Mouse (Mus musculus) liver, postnatal 0 days (tissue): Measurements from ENCODE around the gene Col4a1. TPM values are rescaled to one million over a fixed set of nuclear protein-coding genes. Genes with fewer than 3 reads are reported as not detected.

Experiments used
- ATAC-seq: fragments of 200-750 bp; cut with Nextera tagmentation; 2 replicates; pipeline ENCODE4 v1.8.0; 2017; ENCODE audit warnings: mild to moderate bottlenecking, moderate library complexity
- DNase-seq: peaks from one replicate; pipeline ENCODE4 v3.0.0-alpha.2; 2016
- H3K27ac ChIP-seq: fragments of 300-500 bp; sonication (generic); 2 replicates; pipeline ENCODE4 v1.5.1; 2014; ENCODE audit warnings: antibody characterized with exemption, moderate library complexity, mild to moderate bottlenecking, low read depth
- H3K27me3 ChIP-seq: fragments of 300-500 bp; sonication (generic); 2 replicates; pipeline ENCODE4 v1.6.1; 2014; ENCODE audit warnings: low read length, control low read depth, mixed read lengths; ENCODE audit not compliant: insufficient read depth
- H3K36me3 ChIP-seq: fragments of 300-500 bp; sonication (generic); replicated peaks from 2 replicates; pipeline ENCODE4 v1.6.1; 2014; ENCODE audit warnings: mild to moderate bottlenecking, control low read depth, low read length, moderate library complexity, mixed read lengths; ENCODE audit not compliant: insufficient read depth
- H3K4me1 ChIP-seq: fragments of 300-500 bp; sonication (generic); 2 replicates; pipeline ENCODE4 v1.6.1; 2014; ENCODE audit warnings: antibody characterized with exemption, mild to moderate bottlenecking, control low read depth; ENCODE audit not compliant: insufficient read depth
- H3K4me2 ChIP-seq: fragments of 300-500 bp; sonication (generic); 2 replicates; pipeline ENCODE4 v1.6.1; 2014; ENCODE audit warnings: low read depth, mild to moderate bottlenecking, low read length, moderate library complexity, mixed read lengths
- H3K4me3 ChIP-seq: fragments of 300-500 bp; sonication (generic); 2 replicates; pipeline ENCODE4 v1.5.1; 2014; ENCODE audit warnings: low read depth, low read length
- H3K9ac ChIP-seq: fragments of 300-500 bp; sonication (generic); replicated peaks from 2 replicates; pipeline ENCODE4 v1.6.1; 2014; ENCODE audit warnings: mild to moderate bottlenecking, moderate library complexity
- H3K9me3 ChIP-seq: fragments of 300-500 bp; sonication (generic); 2 replicates; pipeline ENCODE4 v1.6.1; 2016; ENCODE audit warnings: mild to moderate bottlenecking, control low read depth, low read length, mixed read lengths
- CTCF ChIP-seq: sonication (generic); IDR thresholded peaks from 2 replicates; pipeline ENCODE4 v1.5.1; 2016; ENCODE audit warnings: antibody characterized with exemption, low read depth
- EP300 ChIP-seq: IDR thresholded peaks from 2 replicates; pipeline ENCODE4 v1.6.1; 2016; ENCODE audit warnings: antibody characterized with exemption, low read depth, mild to moderate bottlenecking
- WGBS: fragments of 180-500 bp; shearing (Covaris S2); extraction: QIAGEN DNeasy Blood & Tissue Kit; methylation state at CpG from one replicate; pipeline ENCODE4 v1.1.7; 2014; ENCODE audit not compliant: insufficient replicate concordance; 5-methylcytosine and 5-hydroxymethylcytosine counted together
- polyA plus RNA-seq: library from polyadenylated mRNA; unstranded; fragments of >200 nt; fragmentation: Nextera tagmentation; extraction: Ambion mirVana; gene quantifications from 2 replicates; pipeline ENCODE4 v1.2.1, GENCODE M21; 2015

Col4a1 gene
- polyA plus RNA-seq, 1 experiment from 2014 or later = 22.6 TPM

GRCm38 (mm10) chr8:11192719-11193324 lies 119.8 kb downstream of the Col4a1 start:
- H3K9ac ChIP-seq = no peak overlapping the region
- no peak overlapping the region for H3K4me2 ChIP-seq
- peaks cover 4% of the 10 kb centered on the region for H3K4me1 ChIP-seq
- no peak overlapping the region for H3K27ac ChIP-seq
- no peaks in the 10 kb centered on the region for H3K36me3 ChIP-seq
- TF ChIP-seq CTCF = no peak
- no peak for TF ChIP-seq EP300
- ATAC-seq (no peak), DNase-seq (no peak)
- H3K27me3 ChIP-seq = peaks cover 12% of the 10 kb centered on the region
- no peaks in the 10 kb centered on the region for H3K9me3 ChIP-seq
- 51% methylated on average over 12 of the region's 12 CpGs for WGBS
- H3K4me3 ChIP-seq = no peak overlapping the region

GRCm38 (mm10) chr8:11187581-11188271 lies 124.9 kb downstream of the Col4a1 start:
- Histone ChIP-seq H3K36me3 (no peaks in the 10 kb centered on the region), H3K4me1 (peaks cover 9% of the 10 kb centered on the region), H3K27me3 (peaks cover 15% of the 10 kb centered on the region), H3K4me2 (peak overlapping the region; percentile 57), H3K4me3 (peak overlapping the region; percentile 19), H3K9me3 (no peaks in the 10 kb centered on the region), H3K9ac (no peak overlapping the region), H3K27ac (no peak overlapping the region)
- 0 out of 2 replicates have a peak, but pooled peaks have one; percentile 19 for ATAC-seq
- DNase-seq = peak; percentile 70
- 1% methylated on average over 46 of the region's 46 CpGs for WGBS
- no peak for TF ChIP-seq EP300
- peak; percentile 93 for TF ChIP-seq CTCF

DNA sequence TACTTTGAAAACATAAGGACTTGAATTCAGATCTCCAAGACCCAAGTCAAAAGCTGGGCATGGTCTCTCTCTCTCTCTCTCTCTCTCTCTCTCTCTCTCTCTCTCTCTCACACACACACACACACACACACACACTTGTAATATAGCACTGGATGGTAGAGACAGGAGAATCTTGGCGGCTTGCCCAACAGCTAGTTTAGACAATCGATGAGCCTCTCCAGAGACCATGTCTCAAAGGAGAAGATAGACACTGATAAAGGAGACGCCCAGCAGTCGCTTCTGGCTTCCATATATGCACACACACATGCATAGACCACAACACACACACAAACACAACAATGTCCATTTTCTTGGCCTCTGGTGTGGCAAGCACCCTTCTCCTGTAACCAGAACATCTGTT lies 126.2 kb downstream of the Col4a1 start:
- Histone ChIP-seq H3K27me3 (peaks cover 15% of the 10 kb centered on the region), H3K4me1 (peaks cover 11% of the 10 kb centered on the region), H3K9ac (no peak overlapping the region), H3K4me3 (no peak overlapping the region), H3K36me3 (no peaks in the 10 kb centered on the region), H3K27ac (no peak overlapping the region), H3K9me3 (no peaks in the 10 kb centered on the region), H3K4me2 (no peak overlapping the region)
- ATAC-seq = no peak
- WGBS = 43% methylated on average over 4 of the region's 4 CpGs
- DNase-seq = peak; percentile 55
- TF ChIP-seq CTCF = no peak
- TF ChIP-seq EP300 = no peak

GRCm38 (mm10) chr8:11185672-11186071 lies 127.0 kb downstream of the Col4a1 start:
- no peak for TF ChIP-seq CTCF
- no peak for TF ChIP-seq EP300

DNA sequence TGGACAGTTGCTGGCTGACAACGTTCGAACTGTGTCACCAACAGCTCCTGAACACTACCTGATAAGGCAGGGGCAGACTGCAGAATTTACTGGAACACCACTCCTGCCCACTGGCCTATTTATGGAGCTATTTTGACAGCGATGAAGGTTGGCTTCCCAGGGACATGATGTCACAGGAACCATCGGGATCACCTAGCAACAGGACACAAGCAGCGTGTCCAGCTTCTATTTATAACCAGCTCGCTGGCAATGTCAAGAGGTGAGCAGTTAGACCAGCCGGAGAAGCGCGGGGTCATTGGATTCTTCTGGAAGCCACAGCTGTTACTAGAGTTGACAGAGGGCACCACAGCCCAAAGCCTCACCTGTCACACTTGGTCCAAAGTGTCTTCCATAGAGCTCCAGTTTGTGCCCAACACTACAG lies 129.0 kb downstream of the Col4a1 start:
- TF ChIP-seq CTCF (no peak), EP300 (no peak)
- 48% methylated on average over 9 of the region's 9 CpGs for WGBS
- peaks cover 10% of the 10 kb centered on the region for H3K27me3 ChIP-seq
- ATAC-seq = peak; percentile 90
- no peak overlapping the region for H3K9ac ChIP-seq
- H3K9me3 ChIP-seq = no peaks in the 10 kb centered on the region
- H3K4me3 ChIP-seq = no peak overlapping the region
- H3K27ac ChIP-seq = peak overlapping the region; percentile 53
- no peak overlapping the region for H3K4me2 ChIP-seq
- no peaks in the 10 kb centered on the region for H3K36me3 ChIP-seq
- H3K4me1 ChIP-seq = peaks cover 14% of the 10 kb centered on the region
- DNase-seq = peak; percentile 62

More at GRCm38 (mm10) chr8:11185672-11186071, 127.0 kb downstream of the Col4a1 start:
- peaks cover 15% of the 10 kb centered on the region for H3K27me3 ChIP-seq
- H3K36me3 ChIP-seq = no peaks in the 10 kb centered on the region
- 84% methylated on average over 2 of the region's 2 CpGs for WGBS
- ATAC-seq = no peak
- no peak overlapping the region for H3K4me2 ChIP-seq
- H3K27ac ChIP-seq = no peak overlapping the region
- H3K4me3 ChIP-seq = no peak overlapping the region
- H3K4me1 ChIP-seq = peaks cover 12% of the 10 kb centered on the region
- no peak for DNase-seq
- no peak overlapping the region for H3K9ac ChIP-seq
- H3K9me3 ChIP-seq = no peaks in the 10 kb centered on the region

- peaks cover under 1% of the 10 kb centered on the region for H3K27me3 ChIP-seq
- 79% methylated on average over 12 of the region's 12 CpGs for WGBS
- H3K9ac ChIP-seq = no peak overlapping the region
- H3K4me1 ChIP-seq = peaks cover 8% of the 10 kb centered on the region; the same call in 1 of the 2 replicates
- no peak overlapping the region for H3K4me3 ChIP-seq
- H3K36me3 ChIP-seq = no peaks in the 10 kb centered on the region
- H3K9me3 ChIP-seq = no peaks in the 10 kb centered on the region
- no peak for TF ChIP-seq EP300
- no peak for TF ChIP-seq CTCF
- no peak for DNase-seq
- no peak overlapping the region for H3K4me2 ChIP-seq
- 0 out of 2 replicates have a peak overlapping the region, but pooled peaks have one; percentile 25 for H3K27ac ChIP-seq
- no peak for ATAC-seq
These were observed 130.0 kb downstream of the Col4a1 start for GRCm38 (mm10) chr8:11182606-11183005.
